Mouse (Mus musculus) kidney, adult 2 months (tissue): ENCODE measurements around the gene Ksr1. TPM values are rescaled to one million over a fixed set of nuclear protein-coding genes. Genes with fewer than 3 reads are reported as not detected.

Source experiments
- DNase-seq: peaks from one replicate; pipeline ENCODE4 v3.0.0; 2021
- H3K27ac ChIP-seq: fragments of 200-500 bp; 2 replicates; pipeline ENCODE4 v1.5.1; 2012; ENCODE audit warnings: low read depth, low read length, control low read depth, inconsistent platforms; ENCODE audit not compliant: insufficient read depth
- H3K27me3 ChIP-seq: fragments of 200-500 bp; replicated peaks from 2 replicates; pipeline ENCODE4 v1.6.1; 2012; ENCODE audit warnings: mild to moderate bottlenecking, moderate library complexity, low read length, inconsistent platforms; ENCODE audit not compliant: control insufficient read depth, insufficient read depth
- H3K36me3 ChIP-seq: fragments of 200-500 bp; 2 replicates; pipeline ENCODE4 v1.6.1; 2012; ENCODE audit warnings: mild to moderate bottlenecking, moderate library complexity, low read length, inconsistent platforms; ENCODE audit not compliant: control insufficient read depth, insufficient read depth
- H3K4me1 ChIP-seq: fragments of 200-500 bp; 2 replicates; pipeline ENCODE4 v1.6.1; 2011; ENCODE audit warnings: low read length; ENCODE audit not compliant: control insufficient read depth, insufficient read depth
- H3K4me3 ChIP-seq: fragments of 200-500 bp; 2 replicates; pipeline ENCODE4 v1.5.1; 2011; ENCODE audit warnings: mild to moderate bottlenecking, low read depth, low read length, control low read depth; ENCODE audit not compliant: insufficient read depth
- CTCF ChIP-seq: fragments of 200-500 bp; conservative IDR thresholded peaks from 2 replicates; pipeline ENCODE4 v1.5.1; 2011; ENCODE audit warnings: low read depth, mild to moderate bottlenecking, control low read depth, low read length, moderate library complexity, mixed read lengths; ENCODE audit not compliant: insufficient read depth, insufficient read length
- POLR2A ChIP-seq: fragments of 200-500 bp; IDR thresholded peaks from one replicate; pipeline ENCODE4 v1.6.1; 2011; ENCODE audit warnings: low read depth, low read length, control low read depth
- WGBS: fragments of 180-500 bp; shearing (Covaris S2); methylation state at CpG from one replicate; pipeline ENCODE4 v1.1.7; 2018; 5-methylcytosine and 5-hydroxymethylcytosine counted together
- polyA plus RNA-seq: library from polyadenylated mRNA; depleted of rRNA; stranded (reverse); fragments of >200 nt; gene quantifications from 2 replicates; pipeline ENCODE4 v1.2.3, GENCODE M21; 2012

The Ksr1 gene
- polyA plus RNA-seq, 1 experiment, result 9.8 TPM

GRCm38 (mm10) chr11:79148783-79149182 lies 2.6 kb upstream of the Ksr1 start:
- no peaks in the 10 kb centered on the region for H3K27me3 ChIP-seq
- 91% methylated on average over 4 of the region's 4 CpGs for WGBS
- TF ChIP-seq CTCF, result no peak
- no peak for TF ChIP-seq POLR2A
- no peak overlapping the region for H3K4me3 ChIP-seq
- no peaks in the 10 kb centered on the region for H3K36me3 ChIP-seq
- H3K4me1 ChIP-seq, result peaks cover 3% of the 10 kb centered on the region; the same call in 1 of the 2 replicates
- DNase-seq, result no peak
- H3K27ac ChIP-seq, result no peak overlapping the region

- peak overlapping the region; percentile 88 for H3K4me3 ChIP-seq
- TF ChIP-seq POLR2A, result no peak
- TF ChIP-seq CTCF, result no peak
- 2% methylated on average over 56 of the region's 62 CpGs for WGBS
- DNase-seq, result peak; percentile 22
- peak overlapping the region; percentile 9 for H3K27ac ChIP-seq
- no peaks in the 10 kb centered on the region for H3K27me3 ChIP-seq
- H3K36me3 ChIP-seq, result no peaks in the 10 kb centered on the region
- H3K4me1 ChIP-seq, result peaks cover 7% of the 10 kb centered on the region; the same call in 1 of the 2 replicates
These were observed 633 bp downstream of the Ksr1 start for GRCm38 (mm10) chr11:79145283-79146265.

- Histone ChIP-seq H3K27me3 (no peaks in the 10 kb centered on the region), H3K4me1 (peaks cover 7% of the 10 kb centered on the region; the same call in 1 of the 2 replicates), H3K36me3 (no peaks in the 10 kb centered on the region), H3K27ac (no peak overlapping the region), H3K4me3 (peak overlapping the region; percentile 88; the same call in 1 of the 2 replicates)
- TF ChIP-seq CTCF, result no peak
- no peak for TF ChIP-seq POLR2A
- 59% methylated on average over 1 of the region's 1 CpGs for WGBS
- DNase-seq, result no peak
These were observed 1.5 kb downstream of the Ksr1 start for GRCm38 (mm10) chr11:79144741-79145140.

- no peaks in the 10 kb centered on the region for H3K27me3 ChIP-seq
- WGBS, result 82% methylated on average over 2 of the region's 2 CpGs
- no peak overlapping the region for H3K27ac ChIP-seq
- H3K36me3 ChIP-seq, result no peaks in the 10 kb centered on the region
- no peak for DNase-seq
- TF ChIP-seq POLR2A (no peak), CTCF (no peak)
- H3K4me3 ChIP-seq, result no peak overlapping the region
- H3K4me1 ChIP-seq, result peaks cover 7% of the 10 kb centered on the region; the same call in 1 of the 2 replicates
These were observed 2.1 kb downstream of the Ksr1 start for GRCm38 (mm10) chr11:79144043-79144591.

GRCm38 (mm10) chr11:79143322-79143721 lies 2.9 kb downstream of the Ksr1 start:
- H3K27ac ChIP-seq, result no peak overlapping the region
- no peaks in the 10 kb centered on the region for H3K36me3 ChIP-seq
- WGBS, result 87% methylated on average over 3 of the region's 3 CpGs
- peaks cover 7% of the 10 kb centered on the region; the same call in 1 of the 2 replicates for H3K4me1 ChIP-seq
- TF ChIP-seq CTCF, result no peak
- TF ChIP-seq POLR2A, result no peak
- DNase-seq, result no peak
- no peaks in the 10 kb centered on the region for H3K27me3 ChIP-seq
- H3K4me3 ChIP-seq, result no peak overlapping the region

- Histone ChIP-seq H3K27ac (no peak overlapping the region), H3K4me1 (peaks cover 7% of the 10 kb centered on the region; the same call in 1 of the 2 replicates), H3K4me3 (no peak overlapping the region), H3K36me3 (no peaks in the 10 kb centered on the region), H3K27me3 (no peaks in the 10 kb centered on the region)
- no peak for DNase-seq
- 90% methylated on average over 11 of the region's 11 CpGs for WGBS
- TF ChIP-seq POLR2A (no peak), CTCF (no peak)
These were observed 3.8 kb downstream of the Ksr1 start for GRCm38 (mm10) chr11:79142381-79142780.
